Mouse (Mus musculus) stomach, embryonic 16.5 days (tissue): ENCODE data around the gene Scgb2b24. TPM values are rescaled to one million over a fixed set of nuclear protein-coding genes. Genes with fewer than 3 reads are reported as not detected.

Experiments used
- ATAC-seq: fragments of 200-750 bp; cut with Nextera tagmentation; 2 replicates; pipeline ENCODE4 v1.8.0; 2017; ENCODE audit warnings: moderate number of reproducible peaks, moderate TSS enrichment; ENCODE audit not compliant: insufficient read depth, low FRiP score
- H3K27ac ChIP-seq: fragments of 300-500 bp; sonication (generic); 2 replicates; pipeline ENCODE4 v1.5.1; 2014; ENCODE audit warnings: low read length
- H3K27me3 ChIP-seq: fragments of 300-500 bp; sonication (generic); 2 replicates; pipeline ENCODE4 v1.6.1; 2014; ENCODE audit warnings: low read length, control low read depth, mixed read lengths; ENCODE audit not compliant: control insufficient read depth, insufficient read depth
- H3K36me3 ChIP-seq: fragments of 300-500 bp; sonication (generic); 2 replicates; pipeline ENCODE4 v1.6.1; 2014; ENCODE audit warnings: low read length; ENCODE audit not compliant: control insufficient read depth, insufficient read depth
- H3K4me1 ChIP-seq: fragments of 300-500 bp; sonication (generic); 2 replicates; pipeline ENCODE4 v1.6.1; 2014; ENCODE audit warnings: low read length, control low read depth, mixed read lengths; ENCODE audit not compliant: control insufficient read depth, insufficient read depth
- H3K4me2 ChIP-seq: fragments of 300-500 bp; sonication (generic); 2 replicates; pipeline ENCODE4 v1.6.1; 2014; ENCODE audit warnings: low read depth, low read length, mixed read lengths
- H3K4me3 ChIP-seq: fragments of 300-500 bp; sonication (generic); replicated peaks from 2 replicates; pipeline ENCODE4 v1.5.1; 2014; ENCODE audit warnings: mild to moderate bottlenecking, low read length
- H3K9ac ChIP-seq: fragments of 300-500 bp; sonication (generic); 2 replicates; pipeline ENCODE4 v1.6.1; 2014; ENCODE audit warnings: low read length
- H3K9me3 ChIP-seq: fragments of 300-500 bp; sonication (generic); replicated peaks from 2 replicates; pipeline ENCODE4 v1.6.1; 2016; ENCODE audit warnings: low read length, control low read depth; ENCODE audit not compliant: control insufficient read depth
- WGBS: fragments of 180-500 bp; shearing (Covaris S2); extraction: QIAGEN DNeasy Blood & Tissue Kit; methylation state at CpG from one replicate; pipeline ENCODE4 v1.1.7; 2014; 5-methylcytosine and 5-hydroxymethylcytosine counted together
- polyA plus RNA-seq: library from polyadenylated mRNA; unstranded; fragments of >200 nt; fragmentation: Nextera tagmentation; extraction: Ambion mirVana; gene quantifications from 2 replicates; pipeline ENCODE4 v1.2.1, GENCODE M21; 2015

The Scgb2b24 gene
- not detected in 2 replicates for polyA plus RNA-seq

- Histone ChIP-seq H3K4me1 (no peaks in the 10 kb centered on the region), H3K27ac (no peak within 1 kb of the TSS), H3K27me3 (no peaks in the 10 kb centered on the region), H3K4me2 (no peak within 1 kb of the TSS), H3K36me3 (no peaks in the 10 kb centered on the region), H3K4me3 (no peak within 1 kb of the TSS), H3K9ac (no peak within 1 kb of the TSS), H3K9me3 (peaks cover 33% of the 10 kb centered on the region)
- no peak for ATAC-seq
- 63% methylated on average over 2 of the region's 2 CpGs for WGBS
Measured at GRCm38 (mm10) chr7:33739212-33739611, at the start of gene Scgb2b24. Scgb2b24 (minus strand) TSS chr7:33739312.

GRCm38 (mm10) chr7:33743499-33743898 is 4.4 kb upstream of the Scgb2b24 start, which contains the start of gene Scgb1b24:
Scgb1b24 (plus strand) TSS chr7:33743799.
- Histone ChIP-seq H3K4me3 (no peak within 1 kb of the TSS), H3K36me3 (no peaks in the 10 kb centered on the region), H3K4me2 (no peak within 1 kb of the TSS), H3K4me1 (no peaks in the 10 kb centered on the region), H3K27ac (no peak within 1 kb of the TSS), H3K27me3 (no peaks in the 10 kb centered on the region), H3K9me3 (0 out of 2 replicates have a peak, but pooled peaks cover 13% of the 10 kb centered on the region), H3K9ac (no peak within 1 kb of the TSS)
- WGBS: 76% methylated on average over 3 of the region's 3 CpGs
- ATAC-seq: no peak

GRCm38 (mm10) chr7:33689864-33690263 is 49.2 kb downstream of the Scgb2b24 start:
- Histone ChIP-seq H3K9me3 (peaks cover 13% of the 10 kb centered on the region), H3K4me3 (no peak overlapping the region), H3K36me3 (no peaks in the 10 kb centered on the region), H3K9ac (no peak overlapping the region), H3K4me1 (no peaks in the 10 kb centered on the region), H3K4me2 (no peak overlapping the region), H3K27ac (no peak overlapping the region), H3K27me3 (no peaks in the 10 kb centered on the region)
- WGBS: 21% methylated on average over 1 of the region's 1 CpGs
- ATAC-seq: no peak

Other genes starting within 250 kb of the Scgb2b24 start
- not detected in 2 replicates for gene Scgb2b21, start 218.9 kb downstream of the Scgb2b24 start, polyA plus RNA-seq
- gene Scgb1b24, start 4.5 kb upstream of the Scgb2b24 start, polyA plus RNA-seq: not detected in 2 replicates
- not detected in 2 replicates for gene Scgb2b26, start 205.7 kb upstream of the Scgb2b24 start, polyA plus RNA-seq